Mouse (Mus musculus) adrenal gland, postnatal 14 days (tissue): ENCODE measurements around the gene Adck2. TPM values are rescaled to one million over a fixed set of nuclear protein-coding genes. Genes with fewer than 3 reads are reported as not detected.

Experiments
- DNase-seq: peaks from one replicate; pipeline ENCODE4 v3.0.0; 2021; ENCODE audit warnings: mixed read lengths
- long read RNA-seq, 2 experiments: library from polyadenylated mRNA; stranded (forward); transcript quantifications; one replicate each; pipeline ENCODE4 v2.0.0; 2021
- total RNA-seq: library from RNA; stranded (reverse); gene quantifications from 2 replicates; pipeline ENCODE4 v1.2.3, GENCODE M21; 2021

The Adck2 gene
- 23.5 and 28.0 TPM in 2 replicates for total RNA-seq
- long read RNA-seq, experiment 1, transcript Adck2-204 (8 exons, 3,542 nt): major isoform, 18 of 24 reads
- long read RNA-seq, experiment 1, partial matches to known transcripts: 0 of 24 reads
- long read RNA-seq, experiment 1, other reads (novel, unspliced or antisense): 6 of 24 reads
- long read RNA-seq, experiment 2, transcript Adck2-204 (8 exons, 3,542 nt): major isoform, 11 of 13 reads
- long read RNA-seq, experiment 2, partial matches to known transcripts: 0 of 13 reads
- long read RNA-seq, experiment 2, other reads (novel, unspliced or antisense): 2 of 13 reads

DNA sequence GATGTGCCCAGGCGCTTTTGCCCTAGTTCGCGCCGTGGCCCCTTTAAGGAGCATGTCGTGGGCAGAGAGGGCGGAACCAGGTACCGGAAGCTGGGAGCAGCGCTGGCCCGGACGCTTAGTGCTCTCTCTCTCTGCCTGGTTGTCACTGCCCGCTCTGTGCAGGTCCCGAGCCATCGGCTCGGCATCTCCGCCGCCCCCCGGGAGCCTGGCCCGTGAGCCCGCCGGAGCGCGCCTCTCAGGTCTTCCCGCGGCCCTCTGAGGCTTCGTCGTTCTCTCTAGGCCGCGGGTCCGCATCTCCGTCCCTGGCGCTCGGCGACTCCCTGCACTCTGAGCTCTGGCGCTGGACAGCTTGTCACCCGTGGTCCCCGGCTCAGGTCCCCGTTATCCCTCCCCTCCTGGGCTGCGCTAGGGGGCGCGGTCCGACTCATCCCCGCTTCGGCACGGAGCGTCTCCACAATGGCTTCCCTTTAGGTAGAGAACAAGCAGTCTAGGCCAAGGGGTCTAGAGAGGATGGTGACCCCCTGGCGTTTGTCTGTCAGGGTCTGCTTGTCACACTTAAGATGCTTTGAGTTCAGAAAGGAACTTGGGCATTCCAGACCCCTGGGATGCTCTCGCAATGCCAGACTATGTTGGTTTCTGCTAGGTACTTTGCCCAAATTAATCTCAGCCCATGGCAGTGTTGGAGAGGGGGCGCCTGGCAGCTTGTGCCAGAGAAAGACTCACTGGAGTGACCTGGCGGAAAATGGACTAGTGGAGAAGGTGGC is at the start of gene Adck2:
Gene Adck2 (plus strand): TSS at position 83 of the 764 bp plus-strand sequence.
- peak; percentile 91 for DNase-seq

DNA sequence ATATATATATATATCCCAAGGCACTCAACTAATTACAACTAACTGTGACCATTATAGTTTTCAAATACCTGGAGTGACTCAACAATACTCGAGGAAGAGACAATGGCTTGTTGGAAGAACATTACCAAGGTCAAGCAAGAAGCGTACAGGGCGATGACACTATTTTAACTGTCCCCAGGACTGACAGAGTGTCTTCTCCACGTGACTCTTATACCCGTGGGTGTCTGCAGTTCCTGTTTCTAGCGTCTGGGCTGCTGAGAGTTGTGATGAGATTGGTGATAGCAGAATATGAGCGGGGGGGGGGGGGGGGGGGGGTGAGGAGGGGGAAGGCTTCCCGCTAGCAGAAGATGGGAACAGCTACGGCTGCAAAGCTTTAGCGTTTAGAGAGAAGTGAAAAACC is 46.9 kb upstream of the Adck2 start:
- no peak for DNase-seq

DNA sequence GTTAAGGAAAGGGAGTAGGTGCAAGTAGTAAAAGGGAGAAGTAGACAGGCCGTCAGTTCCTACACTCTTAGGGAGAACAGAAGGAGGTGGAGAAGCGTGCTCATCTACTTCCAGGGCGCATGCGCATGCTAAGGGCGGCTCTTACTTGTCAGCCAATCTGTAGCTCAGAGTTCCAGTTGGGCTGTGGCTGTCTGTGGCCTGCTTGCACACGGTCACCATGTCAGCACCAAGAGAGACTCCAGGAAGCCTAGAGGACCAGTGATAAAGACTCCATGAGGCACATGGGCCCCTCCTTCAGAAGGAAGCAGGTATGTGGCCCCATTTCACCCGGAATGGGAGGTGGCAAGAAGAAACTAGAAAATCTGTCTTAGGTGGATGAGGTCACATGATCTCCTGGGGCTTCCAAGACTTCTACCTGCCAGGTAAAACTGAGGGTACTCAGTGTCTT is 46.3 kb upstream of the Adck2 start:
- no peak for DNase-seq

DNA sequence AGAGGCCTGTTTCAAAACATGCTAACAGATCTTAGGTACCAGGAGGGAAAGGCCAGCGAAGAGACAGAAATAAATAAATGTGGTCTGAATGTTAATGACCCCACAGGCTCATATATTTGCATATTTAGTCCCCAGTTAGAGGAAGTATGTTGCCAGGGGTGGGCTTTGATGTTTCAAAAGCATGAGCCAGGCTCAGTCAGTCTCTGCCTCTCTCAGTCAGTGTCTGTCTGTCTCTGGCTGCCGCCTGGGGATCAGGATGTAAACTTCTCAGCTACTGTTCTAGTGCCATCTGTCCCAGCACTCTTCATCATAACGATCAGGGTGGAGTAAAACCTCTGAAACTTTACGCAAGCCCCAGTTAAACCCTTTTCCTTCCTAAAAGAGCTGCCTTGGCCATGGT is 45.9 kb upstream of the Adck2 start:
- DNase-seq: no peak

DNA sequence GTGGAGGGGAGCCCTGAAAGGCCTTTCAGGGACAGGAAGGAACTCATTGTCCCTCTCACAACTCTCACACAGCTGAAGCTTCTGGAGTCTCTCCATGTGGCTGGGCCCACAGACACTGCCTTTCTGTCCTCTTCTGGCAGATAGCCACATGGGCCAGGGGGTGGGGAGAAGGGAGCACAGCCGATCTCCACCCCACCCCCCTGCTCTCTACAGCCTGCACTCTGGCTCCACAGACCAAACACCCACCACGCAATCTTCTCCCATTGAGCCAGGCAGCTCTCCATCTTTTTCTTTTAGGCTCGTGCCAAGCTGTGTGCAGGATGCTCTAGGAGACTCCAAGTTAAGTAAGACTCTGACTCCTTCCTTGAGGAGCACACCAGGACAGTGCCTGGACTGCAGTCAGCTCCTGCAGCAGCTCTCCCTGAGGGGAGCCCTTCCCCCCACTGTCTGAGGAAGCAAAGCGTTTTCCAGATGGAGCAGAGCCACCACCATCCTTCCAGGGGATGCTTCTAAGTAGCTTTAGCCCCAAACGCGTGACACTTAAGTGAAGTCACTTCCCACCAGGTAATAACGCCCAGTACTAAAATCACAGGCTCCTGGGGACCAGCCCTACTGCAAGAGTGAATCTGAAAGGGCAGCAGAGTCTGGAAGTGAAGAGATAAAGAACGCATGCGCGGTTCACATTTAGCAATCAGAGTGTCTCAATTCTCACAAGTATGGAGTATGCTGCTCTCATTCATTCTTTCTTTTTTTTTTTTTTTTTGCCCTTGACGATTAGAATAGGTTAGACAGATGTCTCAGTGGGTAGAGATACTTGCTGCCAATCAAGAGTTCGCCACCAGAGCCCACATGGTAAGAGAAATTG is 44.8 kb upstream of the Adck2 start:
- peak; percentile 64 for DNase-seq

DNA sequence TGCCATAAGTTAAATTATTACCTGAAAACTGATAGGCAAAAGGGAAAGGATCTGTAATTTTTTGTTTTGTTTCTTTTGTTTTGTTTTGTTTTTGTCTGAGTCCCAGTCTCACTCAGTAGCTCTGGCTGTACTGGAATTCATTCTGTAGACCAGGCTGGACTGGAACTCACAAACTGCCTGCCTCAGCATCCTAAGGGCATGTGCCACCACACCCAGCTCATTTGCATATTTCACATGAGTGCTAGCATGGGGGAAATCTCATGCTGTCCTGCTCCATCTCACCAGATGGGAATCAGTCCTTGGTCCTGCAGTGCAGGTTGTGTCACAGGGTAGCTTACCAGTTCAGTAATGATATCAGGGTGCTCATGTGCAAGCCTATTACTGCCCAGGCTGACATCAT is 38.7 kb upstream of the Adck2 start:
- DNase-seq: no peak

DNA sequence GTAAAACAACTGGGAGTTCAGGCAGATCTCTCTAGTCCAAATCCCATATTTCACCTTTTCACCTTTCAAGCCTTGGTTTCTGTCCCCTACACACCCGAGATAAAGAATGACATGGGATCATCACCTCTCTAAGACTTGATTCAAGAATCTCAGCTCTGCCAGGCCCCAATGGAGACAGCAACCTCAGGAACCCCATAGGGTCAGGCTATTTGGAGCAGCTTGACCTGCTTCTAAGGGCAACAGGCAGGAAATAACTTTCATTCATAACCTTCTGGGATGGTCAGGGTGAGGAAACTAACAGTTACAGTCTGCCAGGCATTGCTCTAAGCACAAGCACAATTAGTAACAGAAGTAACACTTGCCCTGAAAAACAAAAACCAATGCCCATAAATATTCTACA is 37.1 kb upstream of the Adck2 start:
- DNase-seq: no peak

DNA sequence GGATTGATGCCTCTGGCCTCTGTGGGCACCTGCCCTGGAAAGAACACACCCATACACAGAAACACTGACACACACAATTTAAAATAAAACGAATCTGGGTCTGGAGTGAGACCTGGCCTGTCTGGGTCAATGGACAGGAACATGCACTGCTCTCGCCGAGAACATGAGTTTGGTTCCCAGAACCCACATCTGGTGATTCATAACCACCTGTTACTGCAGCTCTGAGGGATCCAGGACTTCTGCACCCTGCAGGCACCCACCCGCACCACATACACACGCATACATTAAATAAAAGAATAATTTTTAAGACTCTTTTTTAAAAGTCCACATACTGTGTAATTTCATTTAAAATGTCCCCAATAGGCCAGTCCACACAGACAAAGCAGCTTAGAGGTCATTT is 36.4 kb upstream of the Adck2 start:
- DNase-seq: no peak

DNA sequence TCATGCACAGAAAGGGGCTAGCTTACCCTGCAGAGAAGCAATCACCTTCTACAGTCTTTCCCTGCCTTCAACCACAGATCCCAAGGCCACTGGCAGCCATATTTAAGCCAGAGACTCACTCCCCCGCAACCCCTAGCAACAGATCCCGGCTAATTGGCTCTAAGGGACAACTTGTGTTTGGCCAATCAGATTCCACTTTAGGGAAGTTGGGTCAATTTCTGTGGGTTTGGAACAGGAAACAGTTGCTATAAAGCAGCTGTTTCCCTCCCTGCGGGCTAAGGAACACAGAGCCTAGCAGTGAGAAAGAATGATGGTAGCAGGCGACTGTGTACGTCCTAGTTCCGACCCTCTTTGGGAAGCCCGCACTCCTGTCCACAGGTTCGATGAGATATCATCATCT is 35.4 kb upstream of the Adck2 start:
- DNase-seq: no peak

DNA sequence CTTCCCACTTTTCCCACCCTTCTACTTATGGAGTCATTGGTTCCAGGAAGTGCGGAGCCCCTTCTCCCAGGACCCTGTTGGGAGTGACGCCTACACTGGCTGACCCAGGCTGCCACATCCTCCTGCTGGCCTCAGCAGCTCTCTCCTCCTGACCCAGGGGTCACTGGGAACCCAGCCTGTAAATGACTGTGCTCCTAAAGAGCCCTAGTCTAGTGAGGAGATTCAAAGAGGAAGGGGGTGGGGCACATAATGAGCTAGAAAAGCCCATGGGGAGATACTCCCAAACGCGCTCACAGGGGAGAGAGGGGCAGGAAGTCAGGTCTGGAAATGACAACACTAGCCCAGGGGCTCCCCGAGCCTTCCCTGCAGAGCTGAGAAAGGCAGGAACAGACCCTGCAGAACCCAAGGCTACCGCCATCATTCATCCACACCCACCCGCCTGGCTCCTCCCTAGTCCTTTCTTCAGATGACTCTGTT is 34.0 kb upstream of the Adck2 start:
- DNase-seq: peak; percentile 62

DNA sequence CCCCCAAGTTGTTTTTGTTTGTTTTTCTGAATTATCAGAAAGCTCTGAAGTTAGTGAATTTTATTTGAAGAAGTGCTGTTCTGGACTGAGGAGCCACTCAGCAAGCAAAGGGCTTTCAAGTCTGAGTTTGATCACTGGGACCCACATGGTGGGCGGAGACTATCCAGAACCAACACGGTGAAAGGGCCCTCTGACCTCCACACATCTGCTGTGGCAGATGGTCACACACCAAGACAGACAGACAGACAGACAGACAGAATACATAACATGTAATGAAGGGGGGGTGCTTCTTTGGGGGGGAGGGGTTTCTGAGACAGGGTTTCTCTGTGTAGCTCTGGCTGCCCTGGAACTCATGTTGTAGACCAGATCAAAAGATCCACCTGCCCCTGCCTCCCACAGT is 33.1 kb upstream of the Adck2 start:
- DNase-seq: no peak

DNA sequence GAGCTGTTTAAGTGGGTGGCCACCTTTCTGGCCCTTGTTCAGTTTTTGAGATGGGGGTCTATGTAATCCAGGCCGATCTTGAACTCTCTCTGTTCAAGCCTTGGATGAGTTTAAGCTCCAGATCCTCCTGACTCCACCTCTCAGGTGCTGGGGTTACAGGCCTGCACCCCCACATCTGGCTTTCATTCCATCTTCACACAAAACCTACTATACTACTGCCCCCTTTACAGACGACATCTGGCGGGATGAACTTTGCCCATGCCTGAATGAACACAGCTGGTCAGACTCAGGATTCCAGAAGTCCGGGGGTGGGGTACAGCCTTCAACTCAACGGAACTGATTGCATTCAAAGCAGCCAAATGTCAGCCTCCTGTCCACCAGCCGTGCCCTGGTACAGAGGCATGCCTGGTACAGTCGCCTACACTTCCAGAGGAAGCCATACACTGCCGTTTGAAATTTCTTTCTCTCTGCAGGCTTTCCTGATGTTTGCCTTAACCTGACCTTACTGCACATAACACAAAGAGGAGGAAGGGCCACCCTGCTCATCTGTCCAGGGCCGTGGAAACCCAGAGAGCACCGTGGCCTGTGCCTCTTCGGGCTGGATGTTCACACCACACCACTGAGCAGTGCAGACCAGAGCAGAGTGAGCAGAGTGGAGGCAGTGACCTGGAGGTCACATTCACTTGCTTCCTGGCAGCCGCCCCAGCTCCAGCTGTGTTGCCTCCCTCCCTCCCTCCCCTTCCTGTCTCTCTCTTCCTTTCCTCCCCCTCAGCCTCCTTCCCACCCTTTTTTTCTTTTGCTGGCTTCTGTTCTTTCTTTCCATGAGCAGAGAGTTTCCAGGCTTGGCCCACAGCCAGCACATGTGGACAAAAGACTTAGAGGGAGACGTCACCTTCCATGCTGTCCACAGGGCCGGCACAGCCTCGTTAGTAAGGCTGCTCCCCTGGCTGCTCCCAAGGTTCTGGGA is 30.8 kb upstream of the Adck2 start:
- DNase-seq: peak; percentile 79

DNA sequence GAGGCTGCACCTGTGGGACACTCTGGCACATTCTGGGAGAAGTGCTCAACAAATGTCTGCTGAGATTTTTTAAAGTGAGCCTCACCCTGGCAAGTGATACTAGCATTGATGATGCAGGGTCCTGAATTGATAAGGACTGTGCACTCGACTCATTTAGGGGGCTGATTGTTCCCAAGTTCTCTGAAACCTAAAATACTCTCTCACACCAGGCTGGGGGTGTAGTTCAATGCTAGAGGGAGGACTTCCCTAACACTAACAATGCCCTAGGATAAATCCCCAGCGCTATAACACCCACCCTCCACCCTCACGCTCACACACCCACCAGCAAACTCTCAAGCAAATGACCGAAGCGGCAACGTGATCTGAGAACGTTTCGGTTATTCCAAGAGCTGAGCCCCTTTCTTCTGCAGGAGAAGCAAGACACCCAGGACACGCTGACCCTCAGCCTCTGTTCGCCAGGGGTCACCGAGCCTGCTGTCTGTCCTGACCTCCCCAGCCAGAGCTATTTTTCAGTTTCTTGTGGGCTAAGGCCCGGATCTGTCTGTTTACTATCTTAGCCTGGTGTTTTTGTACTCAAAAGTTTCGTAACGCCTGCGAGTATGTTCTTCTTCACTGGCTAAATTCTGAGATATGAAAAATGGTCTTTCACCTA is 29.8 kb upstream of the Adck2 start:
- DNase-seq: no peak

DNA sequence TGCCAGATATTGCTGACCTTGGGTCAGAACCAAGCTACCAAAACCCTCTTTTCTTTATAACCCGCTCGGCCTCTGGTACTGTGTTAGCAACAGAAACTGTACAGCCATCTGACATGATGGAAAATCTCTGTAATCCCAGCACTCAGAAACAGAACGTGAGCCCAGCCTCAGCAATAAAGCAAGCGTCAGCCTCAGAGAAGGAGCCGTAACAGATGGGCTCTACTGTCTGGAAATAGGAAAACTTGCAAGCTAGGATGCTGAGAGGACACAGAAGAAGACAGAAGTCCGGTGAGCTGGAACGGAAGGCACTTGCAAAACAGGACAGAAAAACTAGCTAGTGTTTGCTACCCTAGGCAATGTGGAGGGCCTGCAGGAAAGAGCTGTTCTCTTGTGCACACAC is 28.2 kb upstream of the Adck2 start:
- DNase-seq: no peak

DNA sequence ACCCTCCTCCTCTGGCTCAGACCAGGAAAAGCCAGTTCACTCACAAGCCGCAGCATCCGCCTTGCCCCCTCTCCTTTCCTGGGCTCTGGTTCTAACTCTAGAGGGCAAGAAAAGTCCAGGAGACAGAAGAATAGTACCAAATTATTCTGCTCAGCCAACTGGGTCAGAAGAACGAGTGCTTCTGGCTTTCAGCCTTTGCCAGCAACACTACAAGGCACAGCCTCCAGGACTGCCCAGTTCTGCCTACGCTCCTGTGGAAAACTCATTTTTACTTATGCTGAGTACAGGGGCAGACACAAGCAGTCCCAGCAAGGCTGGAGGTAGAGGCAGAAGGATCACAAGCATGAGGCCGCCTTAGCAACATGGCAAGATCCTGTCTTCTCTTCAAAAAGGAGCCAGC is 25.6 kb upstream of the Adck2 start:
- no peak for DNase-seq

DNA sequence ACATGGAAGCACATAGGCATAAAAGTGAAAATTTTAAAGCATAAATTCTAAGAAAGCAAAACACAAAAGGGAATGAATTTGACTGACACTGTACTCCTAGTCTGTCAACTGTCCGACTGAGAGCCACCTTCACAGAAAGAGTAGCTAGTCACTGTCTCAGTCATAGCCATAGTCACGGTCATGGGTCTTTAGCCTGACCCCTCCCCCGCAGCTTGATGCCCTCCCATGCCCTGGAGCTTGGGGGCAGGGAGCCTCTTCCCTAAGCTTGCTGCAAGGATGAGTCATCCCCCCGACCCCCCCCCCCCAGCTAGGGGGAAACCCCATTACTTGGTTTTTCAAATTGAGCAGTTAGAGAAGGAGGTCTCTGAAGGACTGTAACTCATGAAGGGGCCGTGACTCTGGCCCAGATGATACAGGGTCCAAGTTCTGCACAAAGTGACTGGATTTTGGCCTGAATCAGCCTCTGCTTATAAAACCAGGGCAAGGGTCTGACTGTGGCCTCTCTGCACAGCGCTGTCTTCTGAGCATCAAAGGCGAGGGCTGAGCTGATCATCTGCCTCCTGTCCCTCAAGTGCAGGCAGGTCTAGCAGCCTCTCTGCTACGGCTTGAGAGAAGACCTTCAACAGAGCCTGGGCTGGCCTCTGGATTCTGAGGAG is 21.6 kb upstream of the Adck2 start:
- DNase-seq: peak; percentile 82

DNA sequence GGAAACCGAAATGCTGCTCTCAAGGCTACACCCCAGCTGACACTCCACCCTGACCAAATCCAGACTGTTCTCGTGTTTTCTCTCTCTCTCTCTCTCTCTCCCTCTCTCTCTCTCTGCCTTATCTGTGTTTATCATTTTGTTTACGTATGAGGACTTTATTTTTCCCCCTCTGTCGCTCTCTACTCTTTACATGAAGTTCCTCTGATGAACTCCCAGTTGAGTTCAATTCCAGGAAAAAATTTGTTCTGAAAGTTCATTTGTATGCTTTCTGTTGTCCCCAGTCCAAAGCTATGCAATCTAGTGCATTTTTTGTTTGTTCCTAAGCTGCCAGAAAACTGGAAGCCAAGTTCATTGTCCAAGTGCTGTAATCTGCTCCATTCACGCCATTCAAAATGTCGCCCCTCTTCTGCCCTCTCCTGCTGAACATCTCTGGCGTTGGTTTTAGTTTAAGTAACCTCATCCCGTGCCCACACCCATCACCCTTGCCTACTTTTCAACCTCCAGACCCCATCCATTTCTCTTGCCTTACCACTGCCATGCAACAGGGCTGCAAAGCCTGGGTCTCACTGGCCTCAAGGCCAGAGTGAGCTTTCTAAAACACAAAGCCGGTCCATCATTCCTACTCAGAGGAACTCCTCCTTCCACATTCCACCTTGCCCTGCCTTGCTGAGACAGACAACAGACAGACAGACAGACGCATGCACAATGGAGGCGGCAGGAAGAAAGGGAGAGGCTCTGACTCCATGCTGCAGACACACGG is 18.6 kb upstream of the Adck2 start:
- no peak for DNase-seq

DNA sequence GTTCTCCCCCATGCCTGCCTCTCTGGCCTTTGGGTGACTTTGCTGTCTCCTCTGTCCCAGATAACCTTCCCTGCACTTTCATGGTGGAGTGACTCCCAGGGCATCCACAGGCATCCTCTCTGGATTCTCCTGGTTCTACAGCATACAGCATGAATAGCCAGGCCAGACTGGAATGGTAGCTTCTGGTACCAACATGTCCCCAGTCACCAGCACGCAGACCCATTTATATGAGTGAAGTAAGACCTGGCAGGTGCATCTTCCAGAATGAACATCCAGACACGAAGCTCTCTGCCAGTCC is 18.1 kb upstream of the Adck2 start:
- DNase-seq: no peak

DNA sequence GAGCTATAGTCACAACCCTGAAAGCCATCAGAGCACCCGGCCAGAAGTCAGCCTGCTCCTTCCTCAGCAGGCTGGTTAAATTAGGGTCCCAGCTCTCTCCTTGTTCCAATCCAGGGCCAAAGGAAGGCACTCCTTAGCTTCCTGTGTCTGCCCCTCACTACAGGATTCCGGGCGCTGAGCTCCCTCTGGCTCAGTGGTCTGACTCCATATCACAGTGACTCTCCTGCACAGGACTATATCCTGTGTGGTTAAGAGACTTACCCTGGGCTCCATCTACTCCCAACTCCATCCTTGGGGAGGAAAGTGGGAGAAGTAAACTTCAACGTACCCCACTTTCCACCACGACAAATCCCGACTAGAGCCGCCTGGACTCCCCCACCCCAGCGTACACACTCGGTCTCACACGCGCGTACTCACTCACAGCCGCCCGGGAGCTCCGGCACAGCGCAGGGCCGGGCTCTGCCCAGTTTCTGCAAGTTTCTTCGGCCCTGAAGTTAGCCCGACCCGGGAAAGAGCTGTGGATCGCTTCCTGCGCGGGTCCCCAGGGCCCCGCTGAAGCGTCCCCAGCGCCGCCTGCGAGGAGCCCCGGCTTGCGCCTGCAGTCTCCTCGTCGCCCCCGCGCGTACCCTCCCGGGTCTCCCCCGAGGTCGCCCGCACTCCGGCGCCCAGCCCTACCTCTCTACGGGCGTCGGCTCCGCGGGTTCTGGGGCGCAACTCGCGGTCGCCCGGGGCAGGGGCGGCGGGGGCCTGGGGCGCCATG is 16.6 kb upstream of the Adck2 start:
- DNase-seq: peak; percentile 71
